Mouse (Mus musculus) gastrocnemius, postnatal 25 days (tissue): Measurements from ENCODE around the gene Cysltr1. TPM values are rescaled to one million over a fixed set of nuclear protein-coding genes. Genes with fewer than 3 reads are reported as not detected.

Experiments used
- DNase-seq: peaks from one replicate; pipeline ENCODE4 v3.0.0; 2022
- long read RNA-seq, 2 experiments: library from polyadenylated mRNA; stranded (forward); transcript quantifications; one replicate each; pipeline ENCODE4 v2.0.0; 2021
- total RNA-seq, 2 experiments: library from RNA; stranded (reverse); gene quantifications; 1 replicate in 1 of 2; 2 replicates in 1 of 2; pipeline ENCODE4 v1.2.3; 2021

Cysltr1 gene
- total RNA-seq: under 1 TPM; 0.43 to 0.94 TPM
- long read RNA-seq, experiment 1, full-length matches to known transcripts: 2 of 2 reads
- long read RNA-seq, experiment 1, partial matches to known transcripts: 0 of 2 reads
- long read RNA-seq, experiment 1, other reads (novel, unspliced or antisense): 0 of 2 reads
- long read RNA-seq, experiment 2: 0 reads

- peak; percentile 6 for DNase-seq
These were observed at the start of gene Cysltr1 for GRCm38 (mm10) chrX:106603386-106603785. Gene Cysltr1 (minus strand): TSS chrX:106603679.

- DNase-seq: no peak
These were observed 31.5 kb upstream of the Cysltr1 start for GRCm38 (mm10) chrX:106634799-106635541.

GRCm38 (mm10) chrX:106633543-106633942 is 30.1 kb upstream of the Cysltr1 start:
- DNase-seq: no peak

- no peak for DNase-seq
These were observed 25.0 kb upstream of the Cysltr1 start for GRCm38 (mm10) chrX:106628514-106628913.

- DNase-seq: no peak
These were observed 20.2 kb upstream of the Cysltr1 start for GRCm38 (mm10) chrX:106623667-106624066.

GRCm38 (mm10) chrX:106622512-106622911 is 19.0 kb upstream of the Cysltr1 start:
- DNase-seq: no peak

- no peak for DNase-seq
These were observed 763 bp downstream of the Cysltr1 start for GRCm38 (mm10) chrX:106602574-106603258.

GRCm38 (mm10) chrX:106595904-106596303 is 7.6 kb downstream of the Cysltr1 start:
- no peak for DNase-seq

- no peak for DNase-seq
These were observed 9.6 kb downstream of the Cysltr1 start for GRCm38 (mm10) chrX:106593914-106594313.

- no peak for DNase-seq
These were observed 20.6 kb downstream of the Cysltr1 start, which contains the start of gene Gm5127 for GRCm38 (mm10) chrX:106582886-106583285. Gene Gm5127 (plus strand): TSS chrX:106583186.

- DNase-seq: no peak
These were observed 21.3 kb downstream of the Cysltr1 start for GRCm38 (mm10) chrX:106582197-106582596.

GRCm38 (mm10) chrX:106580410-106580809 is 23.1 kb downstream of the Cysltr1 start:
- DNase-seq: no peak

GRCm38 (mm10) chrX:106578966-106579365 is 24.5 kb downstream of the Cysltr1 start:
- no peak for DNase-seq

- no peak for DNase-seq
These were observed 48.0 kb downstream of the Cysltr1 start for GRCm38 (mm10) chrX:106555457-106555856.

- no peak for DNase-seq
These were observed 67.1 kb downstream of the Cysltr1 start for GRCm38 (mm10) chrX:106536359-106536758.

Other genes starting within 250 kb of the Cysltr1 start
- 1 to 10 TPM; 1.7 to 1.8 TPM for gene Fndc3c1, start 118.3 kb downstream of the Cysltr1 start, total RNA-seq
- gene Gm5127, start 20.5 kb downstream of the Cysltr1 start, total RNA-seq: not detected
- 1 to 10 TPM; 1.1 to 1.4 TPM for gene Rtl3, start 237.0 kb upstream of the Cysltr1 start, total RNA-seq